Mouse (Mus musculus) embryonic facial prominence, embryonic 10.5 days (tissue): ENCODE measurements around the gene Mad1l1. TPM values are rescaled to one million over a fixed set of nuclear protein-coding genes. Genes with fewer than 3 reads are reported as not detected.

Source experiments
- DNase-seq: peaks from one replicate; pipeline ENCODE4 v3.0.0-alpha.2; 2017; ENCODE audit warnings: low spot score
- H3K27ac ChIP-seq: fragments of 300-500 bp; sonication (generic); replicated peaks from 2 replicates; pipeline ENCODE4 v1.5.1; 2016; ENCODE audit warnings: mild to moderate bottlenecking
- H3K27me3 ChIP-seq: fragments of 300-500 bp; sonication (generic); replicated peaks from 2 replicates; pipeline ENCODE4 v1.6.1; 2016; ENCODE audit warnings: low read depth, mild to moderate bottlenecking; ENCODE audit not compliant: poor library complexity, severe bottlenecking
- H3K36me3 ChIP-seq: fragments of 300-500 bp; sonication (generic); replicated peaks from 2 replicates; pipeline ENCODE4 v1.6.1; 2016; ENCODE audit warnings: mild to moderate bottlenecking, moderate library complexity
- H3K4me1 ChIP-seq: fragments of 300-500 bp; sonication (generic); 2 replicates; pipeline ENCODE4 v1.6.1; 2016
- H3K4me3 ChIP-seq: fragments of 300-500 bp; sonication (generic); 2 replicates; pipeline ENCODE4 v1.5.1; 2016; ENCODE audit warnings: mild to moderate bottlenecking, moderate library complexity
- H3K9me3 ChIP-seq: fragments of 300-500 bp; sonication (generic); 2 replicates; pipeline ENCODE4 v1.6.1; 2016; ENCODE audit warnings: mild to moderate bottlenecking
- WGBS: fragments of 180-500 bp; shearing (Covaris S2); methylation state at CpG from one replicate; pipeline ENCODE4 v1.1.7; 2016; 5-methylcytosine and 5-hydroxymethylcytosine counted together
- polyA plus RNA-seq: library from polyadenylated mRNA; unstranded; fragments of >200 nt; fragmentation: Nextera tagmentation; extraction: Ambion mirVana; gene quantifications from 2 replicates; pipeline ENCODE4 v1.2.1, GENCODE M21; 2016

Gene Mad1l1
- polyA plus RNA-seq, 1 experiment from 2014 or later: 63.9 TPM

- WGBS: 81% methylated on average over 3 of the region's 3 CpGs
- H3K27me3 ChIP-seq: no peaks in the 10 kb centered on the region
- H3K4me3 ChIP-seq: no peak overlapping the region
- H3K4me1 ChIP-seq: no peaks in the 10 kb centered on the region
- DNase-seq: no peak
- no peaks in the 10 kb centered on the region for H3K9me3 ChIP-seq
- H3K36me3 ChIP-seq: peaks cover 40% of the 10 kb centered on the region
- no peak overlapping the region for H3K27ac ChIP-seq
Observed at GRCm38 (mm10) chr5:140110024-140110423, 211.3 kb downstream of the Mad1l1 start.

- H3K4me1 ChIP-seq: peaks cover 9% of the 10 kb centered on the region
- H3K9me3 ChIP-seq: no peaks in the 10 kb centered on the region
- H3K27ac ChIP-seq: no peak overlapping the region
- H3K27me3 ChIP-seq: no peaks in the 10 kb centered on the region
- 87% methylated on average over 2 of the region's 2 CpGs for WGBS
- H3K4me3 ChIP-seq: no peak overlapping the region
- no peak for DNase-seq
- peaks cover 31% of the 10 kb centered on the region for H3K36me3 ChIP-seq
Observed at GRCm38 (mm10) chr5:140107907-140108306, 213.4 kb downstream of the Mad1l1 start.

- H3K4me3 ChIP-seq: no peak overlapping the region
- WGBS: 89% methylated on average over 3 of the region's 3 CpGs
- no peak overlapping the region for H3K27ac ChIP-seq
- no peaks in the 10 kb centered on the region for H3K27me3 ChIP-seq
- H3K9me3 ChIP-seq: no peaks in the 10 kb centered on the region
- H3K4me1 ChIP-seq: peaks cover 24% of the 10 kb centered on the region
- DNase-seq: no peak
- H3K36me3 ChIP-seq: peaks cover 24% of the 10 kb centered on the region
Observed at GRCm38 (mm10) chr5:140106051-140106450, 215.3 kb downstream of the Mad1l1 start.

- WGBS: 96% methylated on average over 1 of the region's 1 CpGs
- peaks cover 29% of the 10 kb centered on the region for H3K36me3 ChIP-seq
Observed at GRCm38 (mm10) chr5:140104891-140105290, 216.5 kb downstream of the Mad1l1 start.

GRCm38 (mm10) chr5:140102731-140103130 is 218.6 kb downstream of the Mad1l1 start:
- Histone ChIP-seq H3K27ac (peak overlapping the region; percentile 45; the same call in 1 of the 2 replicates), H3K4me3 (no peak overlapping the region), H3K9me3 (no peaks in the 10 kb centered on the region), H3K27me3 (no peaks in the 10 kb centered on the region), H3K4me1 (peaks cover 24% of the 10 kb centered on the region), H3K36me3 (peaks cover 42% of the 10 kb centered on the region)
- 45% methylated on average over 8 of the region's 8 CpGs for WGBS
- peak; percentile 44 for DNase-seq

More at GRCm38 (mm10) chr5:140104891-140105290, 216.5 kb downstream of the Mad1l1 start:
- H3K27ac ChIP-seq: no peak overlapping the region
- DNase-seq: no peak
- H3K4me1 ChIP-seq: peaks cover 24% of the 10 kb centered on the region
- H3K9me3 ChIP-seq: no peaks in the 10 kb centered on the region
- no peaks in the 10 kb centered on the region for H3K27me3 ChIP-seq
- no peak overlapping the region for H3K4me3 ChIP-seq

- Histone ChIP-seq H3K4me3 (no peak overlapping the region), H3K36me3 (peaks cover 45% of the 10 kb centered on the region), H3K27ac (no peak overlapping the region), H3K4me1 (peaks cover 24% of the 10 kb centered on the region), H3K9me3 (no peaks in the 10 kb centered on the region), H3K27me3 (no peaks in the 10 kb centered on the region)
- no peak for DNase-seq
- 81% methylated on average over 14 of the region's 14 CpGs for WGBS
Observed at GRCm38 (mm10) chr5:140101409-140102009, 219.8 kb downstream of the Mad1l1 start.

GRCm38 (mm10) chr5:140098711-140099110 is 222.6 kb downstream of the Mad1l1 start:
- H3K27me3 ChIP-seq: no peaks in the 10 kb centered on the region
- H3K9me3 ChIP-seq: no peaks in the 10 kb centered on the region
- H3K36me3 ChIP-seq: peaks cover 43% of the 10 kb centered on the region
- WGBS: 94% methylated on average over 5 of the region's 5 CpGs
- H3K4me1 ChIP-seq: peaks cover 23% of the 10 kb centered on the region
- no peak for DNase-seq
- no peak overlapping the region for H3K27ac ChIP-seq
- no peak overlapping the region for H3K4me3 ChIP-seq

- WGBS: 83% methylated on average over 2 of the region's 2 CpGs
- DNase-seq: no peak
Observed at GRCm38 (mm10) chr5:140095203-140095602, 226.1 kb downstream of the Mad1l1 start.

GRCm38 (mm10) chr5:140093489-140093888 is 227.9 kb downstream of the Mad1l1 start:
- Histone ChIP-seq H3K4me1 (no peaks in the 10 kb centered on the region), H3K9me3 (no peaks in the 10 kb centered on the region), H3K27me3 (no peaks in the 10 kb centered on the region), H3K36me3 (peaks cover 42% of the 10 kb centered on the region), H3K27ac (no peak overlapping the region), H3K4me3 (no peak overlapping the region)
- DNase-seq: no peak
- WGBS: 93% methylated on average over 8 of the region's 8 CpGs

More at GRCm38 (mm10) chr5:140095203-140095602, 226.1 kb downstream of the Mad1l1 start:
- Histone ChIP-seq H3K27me3 (no peaks in the 10 kb centered on the region), H3K4me3 (no peak overlapping the region), H3K36me3 (peaks cover 48% of the 10 kb centered on the region), H3K27ac (no peak overlapping the region), H3K4me1 (no peaks in the 10 kb centered on the region), H3K9me3 (no peaks in the 10 kb centered on the region)

GRCm38 (mm10) chr5:140091601-140092000 is 229.8 kb downstream of the Mad1l1 start:
- Histone ChIP-seq H3K9me3 (no peaks in the 10 kb centered on the region), H3K27me3 (no peaks in the 10 kb centered on the region), H3K36me3 (peaks cover 54% of the 10 kb centered on the region), H3K27ac (no peak overlapping the region), H3K4me3 (no peak overlapping the region), H3K4me1 (no peaks in the 10 kb centered on the region; the same call in 1 of the 2 replicates)
- WGBS: 84% methylated on average over 11 of the region's 11 CpGs
- DNase-seq: no peak

GRCm38 (mm10) chr5:140089263-140089662 is 232.1 kb downstream of the Mad1l1 start:
- Histone ChIP-seq H3K4me1 (no peaks in the 10 kb centered on the region; the same call in 1 of the 2 replicates), H3K27ac (no peak overlapping the region), H3K27me3 (no peaks in the 10 kb centered on the region), H3K9me3 (no peaks in the 10 kb centered on the region), H3K36me3 (peaks cover 63% of the 10 kb centered on the region), H3K4me3 (no peak overlapping the region)
- no peak for DNase-seq

GRCm38 (mm10) chr5:140087242-140087641 is 234.1 kb downstream of the Mad1l1 start:
- WGBS: 93% methylated on average over 7 of the region's 7 CpGs
- Histone ChIP-seq H3K4me3 (no peak overlapping the region), H3K9me3 (no peaks in the 10 kb centered on the region), H3K36me3 (peaks cover 69% of the 10 kb centered on the region), H3K27ac (no peak overlapping the region), H3K4me1 (peaks cover 9% of the 10 kb centered on the region), H3K27me3 (no peaks in the 10 kb centered on the region)
- no peak for DNase-seq

GRCm38 (mm10) chr5:140084341-140084740 is 237.0 kb downstream of the Mad1l1 start:
- H3K4me1 ChIP-seq: peaks cover 10% of the 10 kb centered on the region
- H3K27me3 ChIP-seq: no peaks in the 10 kb centered on the region
- H3K36me3 ChIP-seq: peaks cover 91% of the 10 kb centered on the region
- no peak for DNase-seq
- WGBS: 95% methylated on average over 6 of the region's 6 CpGs
- no peaks in the 10 kb centered on the region for H3K9me3 ChIP-seq
- no peak overlapping the region for H3K27ac ChIP-seq
- no peak overlapping the region for H3K4me3 ChIP-seq
